Mouse (Mus musculus): ENCODE measurements around the gene Gm21887. TPM values are rescaled to one million over a fixed set of nuclear protein-coding genes. Genes with fewer than 3 reads are reported as not detected.
"Not testable (repeated sequence)": the region's sequence is repeated elsewhere in the genome, so short reads cannot be mapped to it uniquely, and the experiment has no call there.

Gm21887 gene
- total RNA-seq, 2 experiments from 2014 or later = 193 to 282 TPM

DNA sequence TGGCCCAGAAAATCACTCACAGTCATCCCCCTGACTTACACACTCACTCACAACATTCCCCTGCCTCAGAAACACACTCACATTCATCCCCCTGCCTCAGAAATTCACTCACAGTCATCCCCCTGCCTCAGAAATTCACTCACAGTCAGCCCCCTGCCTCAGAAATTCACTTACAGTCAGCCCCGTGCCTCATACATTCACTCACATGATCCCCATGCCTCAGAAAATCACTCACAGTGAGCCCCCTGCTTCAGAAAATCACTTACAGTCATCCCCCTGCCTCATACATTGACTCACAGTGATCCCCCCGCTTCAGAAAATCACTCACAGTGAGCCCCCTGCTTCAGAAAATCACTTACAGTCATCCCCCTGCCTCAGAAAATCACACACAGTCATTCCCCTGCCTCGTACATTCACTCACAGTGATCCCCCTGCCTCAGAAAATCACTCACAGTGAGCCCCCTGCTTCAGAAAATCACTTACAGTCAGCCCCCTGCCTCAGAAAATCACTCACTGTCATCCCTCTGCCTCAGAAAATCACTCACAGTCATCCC, 2.7 kb upstream of the Gm21887 start:
- DNase-seq (ENCODE audit: low spot score in 2 of 2); intact Hi-C loops (cut with DNase I): not testable (repeated sequence)

DNA sequence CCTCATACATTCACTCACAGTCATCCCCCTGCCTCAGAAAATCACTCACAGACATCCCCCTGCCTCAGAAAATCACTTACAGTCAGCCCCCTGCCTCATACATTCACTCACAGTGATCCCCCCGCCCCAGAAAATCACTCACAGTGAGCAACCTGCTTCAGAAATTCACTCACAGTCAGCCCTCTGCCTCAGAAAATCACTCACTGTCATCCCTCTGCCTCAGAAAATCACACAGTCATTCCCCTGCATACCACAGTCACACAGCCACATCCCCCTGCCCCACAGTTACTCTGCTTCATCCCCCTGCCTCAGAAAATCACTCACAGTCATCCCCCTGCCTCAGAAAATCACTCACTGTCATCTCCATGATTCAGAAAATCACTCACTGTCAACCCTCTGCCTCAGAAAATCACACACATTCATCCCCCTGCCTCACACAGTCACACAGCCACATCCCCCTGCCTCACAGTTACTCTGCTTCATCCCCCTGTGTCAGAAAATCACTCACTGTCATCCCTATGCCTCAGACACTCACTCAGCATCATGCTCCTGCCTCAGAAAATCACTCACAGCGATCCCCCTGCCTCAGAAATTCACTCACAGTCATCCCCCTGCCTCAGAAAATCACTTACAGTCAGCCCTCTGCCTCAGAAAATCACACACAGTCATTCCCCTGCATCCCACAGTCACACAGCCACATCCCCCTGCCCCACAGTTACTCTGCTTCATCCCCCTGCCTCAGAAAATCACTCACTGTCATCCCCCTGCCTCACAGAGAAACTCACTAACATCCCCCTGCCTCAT, 1.9 kb upstream of the Gm21887 start:
- intact Hi-C loops (cut with DNase I); DNase-seq (ENCODE audit: low spot score in 2 of 2): not testable (repeated sequence)

DNA sequence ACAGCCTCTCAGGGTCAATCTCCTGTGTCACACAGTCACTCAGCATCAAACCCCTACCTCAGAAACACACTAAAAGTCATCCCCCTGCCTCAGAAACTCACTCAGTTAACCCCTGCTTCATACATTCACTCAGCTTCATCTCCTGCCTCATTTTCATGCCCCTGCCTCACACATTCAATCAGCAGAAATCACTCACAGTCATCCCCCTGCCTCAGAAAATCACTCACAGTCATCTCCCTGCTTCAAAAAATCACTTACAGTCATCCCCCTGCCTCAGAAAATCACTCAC, 1.3 kb upstream of the Gm21887 start:
- intact Hi-C loops (cut with DNase I); DNase-seq (ENCODE audit: low spot score in 2 of 2): not testable (repeated sequence)

DNA sequence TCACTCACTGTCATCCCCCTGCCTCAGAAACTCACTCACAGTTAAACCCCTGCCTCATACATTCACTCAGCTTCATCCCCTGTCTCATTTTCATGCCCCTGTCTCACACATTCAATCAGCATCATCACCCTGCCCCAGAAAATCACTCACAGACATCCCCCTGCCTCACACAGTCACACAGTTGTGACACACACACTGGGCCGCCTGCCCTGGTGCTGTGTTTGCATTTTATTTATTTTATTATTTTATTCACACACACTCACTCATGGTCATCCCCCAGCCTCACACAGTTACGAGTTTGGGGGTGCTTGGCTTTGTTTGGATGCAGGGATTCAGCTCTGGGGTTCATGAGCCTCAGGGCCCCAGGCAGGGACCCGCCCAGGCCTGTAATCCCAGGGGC, 875 bp upstream of the Gm21887 start:
- DNase-seq (ENCODE audit: low spot score in 2 of 2); intact Hi-C loops (cut with DNase I): not testable (repeated sequence)

DNA sequence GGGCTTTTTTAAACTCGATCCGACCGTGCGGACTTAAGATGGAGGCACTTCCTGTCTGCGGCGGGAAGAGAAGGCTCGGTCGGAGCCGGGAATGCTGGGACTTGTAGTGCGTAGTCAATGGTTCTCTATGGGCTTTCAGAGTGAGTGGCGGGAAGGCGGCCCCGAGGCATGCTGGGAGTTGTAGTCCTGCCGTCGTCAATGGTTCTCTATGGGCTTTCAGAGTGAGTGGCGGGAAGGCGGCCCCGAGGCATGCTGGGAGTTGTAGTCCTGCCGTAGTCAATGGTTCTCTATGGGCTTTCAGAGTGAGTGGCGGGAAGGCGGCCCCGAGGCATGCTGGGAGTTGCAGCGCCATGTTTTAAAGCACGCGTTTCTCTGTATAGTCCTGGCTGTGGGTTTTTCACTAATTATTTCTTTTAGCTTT, 352 bp downstream of the Gm21887 start:
- intact Hi-C loops (cut with DNase I) = not testable (repeated sequence)
- DNase-seq (ENCODE audit: low spot score in 2 of 2) = peak; percentile 100

DNA sequence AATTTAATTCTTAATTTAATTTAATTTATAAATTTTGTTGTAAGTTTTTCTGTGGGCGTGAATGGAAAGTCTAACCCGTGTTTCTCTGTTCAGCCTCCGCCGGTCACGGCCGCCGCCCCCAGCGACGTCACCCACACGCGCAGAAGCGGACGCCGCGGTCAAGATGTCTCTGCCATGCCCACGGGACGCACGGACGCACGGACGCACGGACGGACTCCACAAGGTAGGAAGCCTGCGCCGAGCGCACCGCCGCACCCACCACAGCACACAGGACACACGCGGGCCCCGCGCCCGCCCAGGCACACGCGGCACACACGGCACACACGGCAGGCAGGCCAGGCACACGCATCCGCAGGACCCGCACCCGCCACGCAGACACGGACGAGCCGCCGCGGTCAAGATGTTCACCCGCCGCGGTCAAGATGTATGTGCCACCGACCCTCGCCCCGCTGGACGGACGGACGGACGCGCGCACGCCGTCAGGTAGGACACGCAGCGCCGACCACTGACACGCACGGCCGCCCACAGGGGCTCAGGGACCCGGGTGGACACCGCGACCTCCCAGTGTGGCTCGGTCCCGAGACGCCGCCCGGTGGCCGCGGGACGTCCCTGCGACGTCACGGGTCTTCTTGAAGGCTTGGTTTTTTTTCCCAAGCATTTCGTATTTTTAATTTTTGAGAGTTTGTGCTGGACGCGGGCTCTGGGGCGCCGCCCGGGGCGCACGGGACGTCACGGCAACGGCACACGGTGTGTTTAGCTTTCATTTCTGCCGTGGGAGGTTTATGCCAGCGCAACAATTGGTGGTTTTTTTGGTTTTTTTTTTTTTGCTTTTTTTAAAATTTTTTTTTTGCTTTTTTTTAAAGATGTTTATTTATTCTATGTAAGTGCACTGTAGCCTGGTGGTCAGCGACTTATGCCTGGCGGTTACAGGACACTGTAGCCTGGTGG, 1.4 kb downstream of the Gm21887 start:
- intact Hi-C loops (cut with DNase I) = not testable (repeated sequence)

DNA sequence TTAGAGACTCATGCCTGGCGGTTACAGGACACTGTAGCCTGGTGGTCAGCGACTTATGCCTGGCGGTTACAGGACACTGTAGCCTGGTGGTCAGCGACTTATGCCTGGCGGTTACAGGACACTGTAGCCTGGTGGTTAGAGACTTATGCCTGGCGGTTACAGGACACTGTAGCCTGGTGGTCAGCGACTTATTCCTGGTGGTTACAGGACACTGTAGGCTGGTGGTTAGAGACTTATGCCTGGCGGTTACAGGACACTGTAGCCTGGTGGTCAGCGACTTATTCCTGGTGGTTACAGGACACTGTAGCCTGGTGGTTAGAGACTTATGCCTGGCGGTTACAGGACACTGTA, 2.0 kb downstream of the Gm21887 start:
- intact Hi-C loops (cut with DNase I); DNase-seq (ENCODE audit: low spot score in 2 of 2): not testable (repeated sequence)

More for the DNA sequence above, 1.4 kb downstream of the Gm21887 start:
- peak in 1 of 2 experiments; percentile 74 for DNase-seq (ENCODE audit: low spot score in 2 of 2)

DNA sequence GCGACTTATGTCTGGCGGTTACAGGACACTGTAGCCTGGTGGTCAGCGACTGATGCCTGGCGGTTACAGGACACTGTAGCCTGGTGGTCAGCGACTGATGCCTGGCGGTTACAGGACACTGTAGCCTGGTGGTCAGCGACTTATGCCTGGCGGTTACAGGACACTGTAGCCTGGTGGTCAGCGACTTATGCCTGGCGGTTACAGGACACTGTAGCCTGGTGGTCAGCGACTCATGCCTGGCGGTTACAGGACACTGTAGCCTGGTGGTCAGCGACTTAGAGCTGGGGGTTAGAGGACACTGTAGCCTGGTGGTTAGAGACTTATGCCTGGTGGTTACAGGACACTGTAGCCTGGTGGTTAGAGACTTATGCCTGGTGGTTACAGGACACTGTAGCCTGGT, 4.0 kb downstream of the Gm21887 start:
- DNase-seq (ENCODE audit: low spot score in 2 of 2); intact Hi-C loops (cut with DNase I): not testable (repeated sequence)

DNA sequence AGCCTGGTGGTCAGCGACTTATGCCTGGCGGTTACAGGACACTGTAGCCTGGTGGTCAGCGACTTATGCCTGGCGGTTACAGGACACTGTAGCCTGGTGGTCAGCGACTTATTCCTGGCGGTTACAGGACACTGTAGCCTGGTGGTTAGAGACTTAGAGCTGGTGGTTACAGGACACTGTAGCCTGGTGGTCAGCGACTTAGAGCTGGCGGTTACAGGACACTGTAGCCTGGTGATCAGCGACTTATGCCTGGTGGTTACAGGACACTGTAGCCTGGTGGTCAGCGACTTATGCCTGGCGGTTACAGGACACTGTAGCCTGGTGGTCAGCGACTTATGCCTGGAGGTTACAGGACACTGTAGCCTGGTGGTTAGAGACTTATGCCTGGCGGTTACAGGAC, 4.6 kb downstream of the Gm21887 start:
- DNase-seq (ENCODE audit: low spot score in 2 of 2); intact Hi-C loops (cut with DNase I): not testable (repeated sequence)

DNA sequence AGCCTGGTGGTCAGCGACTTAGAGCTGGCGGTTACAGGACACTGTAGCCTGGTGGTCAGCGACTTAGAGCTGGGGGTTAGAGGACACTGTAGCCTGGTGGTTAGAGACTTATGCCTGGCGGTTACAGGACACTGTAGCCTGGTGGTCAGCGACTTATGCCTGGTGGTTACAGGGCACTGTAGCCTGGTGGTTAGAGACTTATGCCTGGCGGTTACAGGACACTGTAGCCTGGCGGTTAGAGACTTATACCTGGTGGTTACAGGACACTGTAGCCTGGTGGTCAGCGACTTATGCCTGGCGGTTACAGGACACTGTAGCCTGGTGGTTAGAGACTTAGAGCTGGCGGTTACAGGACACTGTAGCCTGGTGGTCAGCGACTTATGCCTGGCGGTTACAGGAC, 6.4 kb downstream of the Gm21887 start:
- intact Hi-C loops (cut with DNase I); DNase-seq (ENCODE audit: low spot score in 2 of 2): not testable (repeated sequence)

DNA sequence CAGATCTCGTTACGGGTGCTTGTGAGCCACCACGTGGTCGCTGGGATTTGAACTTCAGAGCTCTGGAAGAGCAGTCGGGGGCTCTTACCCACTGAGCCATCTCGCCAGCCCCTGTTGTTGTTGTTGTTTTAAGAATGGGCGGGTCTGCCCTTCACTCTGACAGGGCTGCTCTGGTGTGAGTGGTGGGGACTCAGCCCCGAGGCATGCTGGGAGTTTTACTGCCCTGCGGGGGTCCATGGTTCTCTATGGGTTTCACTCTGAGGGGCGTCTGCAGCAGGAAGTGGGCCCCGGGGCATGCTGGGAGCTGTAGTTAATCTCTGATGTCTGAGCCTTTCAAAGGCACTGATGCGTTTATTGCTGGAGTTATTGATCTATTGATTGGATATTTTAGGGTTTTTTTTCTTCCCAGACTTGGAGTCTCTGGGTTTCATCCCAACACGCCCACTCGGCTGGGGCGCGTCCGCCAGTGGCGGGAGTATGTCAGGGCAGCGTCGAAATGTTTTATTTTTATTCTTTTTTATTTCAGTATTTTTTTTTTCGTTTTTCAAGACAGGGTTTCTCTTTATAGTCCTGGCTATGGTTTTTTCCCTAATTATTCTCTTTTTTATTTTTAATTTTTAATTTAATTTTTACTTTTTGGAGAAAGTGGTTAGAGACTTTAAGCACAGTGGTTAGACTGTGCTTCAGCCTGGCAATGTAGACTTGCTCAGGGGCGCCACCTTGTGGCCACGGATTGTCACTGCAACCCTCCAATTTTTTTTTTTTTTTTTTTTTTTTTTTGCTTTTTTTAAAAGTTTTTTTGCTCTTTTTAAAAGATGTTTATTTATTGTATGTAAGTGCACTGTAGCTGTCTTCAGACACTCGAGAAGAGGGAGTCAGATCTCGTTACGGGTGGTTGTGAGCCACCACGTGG, 8.1 kb downstream of the Gm21887 start:
- intact Hi-C loops (cut with DNase I) = not testable (repeated sequence)
- DNase-seq (ENCODE audit: low spot score in 2 of 2) = peak in 1 of 2 experiments; percentile 77

DNA sequence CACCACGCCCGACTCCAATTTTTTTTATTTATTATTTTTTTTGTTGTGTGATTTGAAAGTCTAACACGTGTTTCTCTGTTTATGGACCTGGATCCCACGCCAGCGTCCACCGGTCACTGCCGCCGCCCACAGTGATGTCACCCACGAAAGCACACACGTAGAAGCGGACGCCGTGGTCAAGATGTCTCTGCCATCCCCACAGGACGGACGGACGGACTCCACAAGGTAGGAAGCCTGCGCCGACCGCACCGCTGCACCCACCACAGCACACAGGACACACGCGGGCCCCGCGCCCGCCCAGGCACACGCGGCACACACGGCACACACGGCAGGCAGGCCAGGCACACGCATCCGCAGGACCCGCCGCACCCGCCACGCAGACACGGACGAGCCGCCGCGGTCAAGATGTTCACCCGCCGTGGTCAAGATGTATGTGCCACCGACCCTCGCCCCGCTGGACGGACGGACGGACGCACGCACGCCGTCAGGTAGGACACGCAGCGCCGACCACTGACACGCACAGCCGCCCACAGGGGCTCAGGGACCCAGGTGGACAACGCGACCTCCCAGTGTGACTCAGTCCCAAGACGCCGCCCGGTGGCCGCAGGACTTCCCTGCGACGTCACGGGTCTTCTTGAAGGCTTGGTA, 9.2 kb downstream of the Gm21887 start:
- intact Hi-C loops (cut with DNase I); DNase-seq (ENCODE audit: low spot score in 2 of 2): not testable (repeated sequence)

DNA sequence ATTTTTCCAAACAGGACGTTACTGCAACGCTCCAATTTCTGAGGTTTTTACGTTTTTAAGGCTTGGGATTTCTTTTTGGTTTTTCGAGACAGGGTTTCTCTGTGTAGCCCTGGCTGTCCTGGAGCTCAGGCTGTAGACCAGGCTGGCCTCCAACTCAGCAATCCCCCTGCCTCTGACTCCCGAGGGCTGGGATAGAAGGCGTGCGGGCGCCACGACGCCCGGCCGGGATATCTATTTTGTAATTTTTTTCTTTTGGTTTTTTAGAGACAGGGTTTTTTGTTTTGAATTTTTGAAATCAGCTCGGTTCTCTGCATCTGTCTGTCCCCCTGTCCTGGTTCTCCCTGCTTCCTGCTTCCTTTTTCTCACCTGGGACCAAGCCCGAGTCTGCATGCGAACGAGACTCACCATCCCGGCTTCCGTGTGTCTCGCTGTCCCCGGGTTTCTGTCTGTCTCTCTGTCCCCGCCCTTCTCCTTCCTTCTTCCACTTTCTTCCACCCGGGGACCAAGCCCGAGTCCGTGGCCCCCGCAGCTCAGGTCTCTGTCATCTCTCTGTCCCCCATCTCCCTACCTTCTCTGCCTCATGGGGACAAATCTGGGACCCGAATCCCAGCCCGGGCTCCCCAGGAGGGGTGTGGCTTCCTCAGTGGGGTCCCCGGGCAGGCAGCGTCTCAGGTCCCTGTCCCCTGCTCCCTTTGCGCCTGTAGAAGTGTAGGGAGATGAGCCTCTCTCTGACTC, 9.9 kb downstream of the Gm21887 start:
- DNase-seq (ENCODE audit: low spot score in 2 of 2); intact Hi-C loops (cut with DNase I): not testable (repeated sequence)

DNA sequence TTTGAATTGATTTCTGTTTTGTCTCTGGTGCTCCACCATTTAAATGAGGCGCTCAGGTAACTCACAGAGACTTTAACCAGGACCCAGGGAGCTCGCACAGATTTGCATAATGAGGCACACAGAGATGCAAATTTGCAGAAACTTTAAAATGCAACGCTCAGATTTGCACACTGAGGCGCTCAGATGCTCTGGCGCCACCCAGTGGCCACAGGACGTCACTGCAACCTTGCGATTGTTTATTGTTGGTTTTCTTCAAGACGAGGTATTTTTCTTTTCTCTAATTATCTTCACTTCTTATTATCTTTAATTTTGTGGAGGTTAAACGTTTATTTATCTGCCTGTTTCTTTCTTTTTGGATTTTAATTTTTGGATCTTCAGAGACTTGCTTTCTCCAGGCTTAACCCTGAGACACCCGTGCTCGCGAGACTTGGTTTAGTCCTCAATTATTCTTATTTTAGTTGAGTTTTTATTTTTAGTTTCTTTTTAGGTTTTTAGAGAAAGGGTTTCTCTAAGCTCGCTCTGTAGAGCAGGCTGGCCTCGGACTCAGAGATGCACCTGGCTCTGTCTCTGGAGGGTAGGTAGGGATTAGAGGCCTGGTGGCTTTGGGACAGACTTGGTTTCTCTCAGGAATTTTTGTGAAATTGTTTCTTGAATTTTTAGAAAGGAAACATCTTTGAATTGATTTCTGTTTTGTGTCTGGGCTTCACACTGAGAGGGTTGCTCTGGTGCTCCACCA, 10.7 kb downstream of the Gm21887 start:
- intact Hi-C loops (cut with DNase I) = not testable (repeated sequence)
- DNase-seq (ENCODE audit: low spot score in 2 of 2) = peak; percentile 96 to 98

DNA sequence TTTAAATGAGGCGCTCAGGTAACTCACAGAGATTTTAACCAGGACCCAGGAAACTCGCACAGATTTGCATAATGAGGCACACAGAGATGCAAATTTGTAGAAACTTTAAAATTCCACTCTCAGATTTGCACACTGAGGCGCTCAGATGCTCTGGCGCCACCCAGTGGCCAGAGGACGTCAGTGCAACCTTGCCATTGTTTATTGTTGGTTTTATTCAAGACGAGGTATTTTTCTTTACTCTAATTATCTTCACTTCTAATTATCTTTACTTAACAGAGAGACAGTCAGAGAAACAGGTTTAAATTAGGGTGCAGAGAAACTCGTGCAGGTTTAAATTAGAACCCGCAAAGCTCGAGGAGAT, 11.2 kb downstream of the Gm21887 start:
- DNase-seq (ENCODE audit: low spot score in 2 of 2) = peak; percentile 80 to 91
- intact Hi-C loops (cut with DNase I) = not testable (repeated sequence)

DNA sequence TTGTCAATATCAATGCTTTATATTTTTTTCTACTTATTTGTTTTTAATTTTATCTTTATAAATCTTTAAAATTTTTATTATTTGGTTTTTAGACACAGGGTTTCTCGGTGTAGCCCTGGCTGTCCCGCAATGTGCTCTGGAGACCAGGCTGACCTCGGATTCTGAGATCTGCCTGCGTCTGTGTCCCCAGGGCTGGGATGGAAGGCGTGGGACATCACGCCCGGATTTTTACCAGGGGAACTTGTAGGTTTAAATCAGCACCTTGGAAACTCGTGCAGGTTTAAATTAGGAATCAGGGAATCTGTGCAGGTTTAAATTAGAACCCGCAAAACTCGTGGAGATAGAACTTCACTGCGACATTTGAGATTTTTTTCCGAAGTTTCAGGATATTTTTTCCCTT, 11.7 kb downstream of the Gm21887 start:
- DNase-seq (ENCODE audit: low spot score in 2 of 2); intact Hi-C loops (cut with DNase I): not testable (repeated sequence)

DNA sequence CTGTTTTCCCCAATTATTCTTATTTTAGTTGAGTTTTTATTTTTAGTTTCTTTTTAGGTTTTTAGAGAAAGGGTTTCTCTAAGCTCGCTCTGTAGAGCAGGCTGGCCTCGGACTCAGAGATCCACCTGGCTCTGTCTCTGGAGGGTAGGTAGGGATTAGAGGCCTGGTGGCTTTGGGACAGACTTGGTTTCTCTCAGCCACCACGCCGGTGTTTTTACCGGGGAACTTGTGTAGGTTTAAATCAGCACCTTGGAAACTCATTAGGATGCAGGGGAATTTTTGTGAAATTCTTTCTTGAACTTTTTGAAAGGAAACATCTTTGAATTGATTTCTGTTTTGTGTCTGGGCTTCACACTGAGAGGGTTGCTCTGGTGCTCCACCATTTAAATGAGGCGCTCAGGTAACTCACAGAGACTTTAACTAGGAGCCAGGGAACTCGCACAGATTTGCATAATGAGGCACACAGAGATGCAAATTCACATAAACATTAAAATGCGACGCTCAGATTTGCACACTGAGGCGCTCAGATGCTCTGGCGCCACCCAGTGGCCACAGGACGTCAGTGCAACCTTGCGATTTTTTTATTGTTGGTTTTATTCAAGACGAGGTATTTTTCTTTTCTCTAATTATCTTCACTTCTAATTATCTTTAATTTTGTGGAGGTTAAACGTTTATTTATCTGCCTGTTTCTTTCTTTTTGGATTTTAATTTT, 12.4 kb downstream of the Gm21887 start:
- intact Hi-C loops (cut with DNase I) = not testable (repeated sequence)

More for the DNA sequence above, 12.4 kb downstream of the Gm21887 start:
- DNase-seq (ENCODE audit: low spot score in 2 of 2) = peak; percentile 78 to 89

Data from left cerebral cortex, postnatal 14 days (tissue).